Mouse (Mus musculus) ES-Bruce4 (cell line): ENCODE measurements around the gene Frmd4b.

Experiments
- EP300 ChIP-seq: IDR thresholded peaks from 2 replicates; pipeline ENCODE4 v1.6.1; 2011; ENCODE audit warnings: low read depth, low read length; ENCODE audit not compliant: insufficient read depth
- POLR2A ChIP-seq: IDR thresholded peaks from one replicate; pipeline ENCODE4 v1.8.1; 2011; ENCODE audit warnings: low read length; ENCODE audit not compliant: insufficient read depth

DNA sequence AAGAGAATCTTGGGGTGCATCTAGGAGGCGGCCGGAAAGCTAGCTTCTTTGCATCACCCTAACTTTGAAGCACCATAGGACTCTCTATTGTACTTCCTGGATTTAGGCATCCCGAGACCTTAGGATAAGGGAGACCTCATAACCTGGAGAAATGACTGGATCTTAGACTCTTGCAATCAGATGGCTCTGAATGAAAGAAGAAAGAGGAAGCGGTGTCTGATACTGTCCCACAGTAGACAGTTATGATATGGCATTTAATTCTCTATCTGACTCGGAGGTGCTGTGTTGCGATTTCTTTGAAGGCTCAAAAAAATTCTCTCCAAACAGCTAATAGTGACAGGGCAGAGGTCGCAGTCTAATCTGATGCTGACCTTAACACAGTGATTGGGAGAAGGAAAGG lies 433 bp upstream of the Frmd4b start:
- TF ChIP-seq EP300 (no peak), POLR2A (no peak)
